Mouse (Mus musculus): ENCODE measurements at regions not wholly inside any gene's neighbourhood (a gene's known extent, or its start where the extent isn't known, plus 50 kb on each side); places are given as distances from the start of the nearest gene placed in this dataset.

GRCm38 (mm10) chr12:71725713-71726336 lies 105.1 kb upstream of the Daam1 start:
- H3K27me3 ChIP-seq (ENCODE audit: control insufficient read depth, insufficient read depth, low read length) = no peaks in the 10 kb centered on the region
- H3K9ac ChIP-seq (ENCODE audit: low read length) = no peak overlapping the region
- peak overlapping the region; percentile 28 for H3K27ac ChIP-seq (ENCODE audit: low read length)
- no peak overlapping the region; the same call in 1 of the 2 replicates for H3K4me2 ChIP-seq (ENCODE audit: low read depth, low read length)
- H3K9me3 ChIP-seq (replicated peaks; ENCODE audit: control insufficient read depth, low read length) = no peaks in the 10 kb centered on the region
- no peaks in the 10 kb centered on the region; the same call in 1 of the 2 replicates for H3K4me1 ChIP-seq (ENCODE audit: control insufficient read depth, insufficient read depth, low read length)
- 30% methylated on average over 4 of the region's 4 CpGs for WGBS
- H3K4me3 ChIP-seq (replicated peaks; ENCODE audit: low read length) = no peak overlapping the region
- no peaks in the 10 kb centered on the region for H3K36me3 ChIP-seq (ENCODE audit: control insufficient read depth, insufficient read depth, low read length)
- no peak for ATAC-seq (ENCODE audit: insufficient read depth, low FRiP score)

DNA sequence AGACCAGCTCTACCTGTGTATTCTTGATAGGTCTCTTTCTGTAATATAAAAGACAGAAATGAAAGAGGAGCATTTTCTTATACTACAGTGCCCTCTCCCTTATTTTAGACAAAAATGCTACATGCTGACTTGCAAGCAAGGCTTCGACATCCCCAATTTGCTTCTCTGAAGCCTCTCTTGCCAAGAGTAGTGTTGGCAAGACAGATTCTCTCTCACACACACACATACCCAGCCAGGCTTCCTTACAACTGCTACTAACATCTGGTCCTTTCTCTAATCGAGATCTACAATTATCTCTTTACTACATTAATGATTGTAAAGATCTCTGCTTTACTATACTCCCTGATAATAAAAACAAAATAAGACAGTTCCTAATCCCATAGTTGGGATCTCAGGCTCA lies 87.5 kb upstream of the Daam1 start:
- Histone ChIP-seq H3K9me3 (replicated peaks; ENCODE audit: control insufficient read depth, low read length) (no peaks in the 10 kb centered on the region), H3K4me3 (replicated peaks; ENCODE audit: low read length) (no peak overlapping the region), H3K9ac (ENCODE audit: low read length) (no peak overlapping the region), H3K36me3 (ENCODE audit: control insufficient read depth, insufficient read depth, low read length) (no peaks in the 10 kb centered on the region), H3K27me3 (ENCODE audit: control insufficient read depth, insufficient read depth, low read length) (no peaks in the 10 kb centered on the region), H3K4me1 (ENCODE audit: control insufficient read depth, insufficient read depth, low read length) (no peaks in the 10 kb centered on the region; the same call in 1 of the 2 replicates), H3K4me2 (ENCODE audit: low read depth, low read length) (no peak overlapping the region), H3K27ac (ENCODE audit: low read length) (no peak overlapping the region)
- ATAC-seq (ENCODE audit: insufficient read depth, low FRiP score) = no peak
- WGBS = 61% methylated on average over 2 of the region's 2 CpGs

GRCm38 (mm10) chr12:71746011-71746410 lies 84.9 kb upstream of the Daam1 start:
- Histone ChIP-seq H3K9me3 (replicated peaks; ENCODE audit: control insufficient read depth, low read length) (no peaks in the 10 kb centered on the region), H3K4me2 (ENCODE audit: low read depth, low read length) (no peak overlapping the region), H3K27ac (ENCODE audit: low read length) (no peak overlapping the region; the same call in 1 of the 2 replicates), H3K27me3 (ENCODE audit: control insufficient read depth, insufficient read depth, low read length) (no peaks in the 10 kb centered on the region), H3K36me3 (ENCODE audit: control insufficient read depth, insufficient read depth, low read length) (no peaks in the 10 kb centered on the region), H3K9ac (ENCODE audit: low read length) (no peak overlapping the region), H3K4me3 (replicated peaks; ENCODE audit: low read length) (no peak overlapping the region), H3K4me1 (ENCODE audit: control insufficient read depth, insufficient read depth, low read length) (peaks cover 5% of the 10 kb centered on the region; the same call in 1 of the 2 replicates)
- no peak for ATAC-seq (ENCODE audit: insufficient read depth, low FRiP score)
- 53% methylated on average over 6 of the region's 6 CpGs for WGBS

GRCm38 (mm10) chr12:71747386-71747785 lies 83.5 kb upstream of the Daam1 start:
- Histone ChIP-seq H3K9ac (ENCODE audit: low read length) (no peak overlapping the region; the same call in 1 of the 2 replicates), H3K27ac (ENCODE audit: low read length) (peak overlapping the region; percentile 88), H3K4me3 (replicated peaks; ENCODE audit: low read length) (no peak overlapping the region), H3K4me2 (ENCODE audit: low read depth, low read length) (0 out of 2 replicates have a peak overlapping the region, but pooled peaks have one; percentile 7), H3K27me3 (ENCODE audit: control insufficient read depth, insufficient read depth, low read length) (no peaks in the 10 kb centered on the region), H3K4me1 (ENCODE audit: control insufficient read depth, insufficient read depth, low read length) (peaks cover 5% of the 10 kb centered on the region; the same call in 1 of the 2 replicates), H3K36me3 (ENCODE audit: control insufficient read depth, insufficient read depth, low read length) (no peaks in the 10 kb centered on the region), H3K9me3 (replicated peaks; ENCODE audit: control insufficient read depth, low read length) (no peaks in the 10 kb centered on the region)
- 80% methylated on average over 10 of the region's 10 CpGs for WGBS
- ATAC-seq (ENCODE audit: insufficient read depth, low FRiP score) = no peak

- peak overlapping the region; percentile 34 for H3K4me2 ChIP-seq (ENCODE audit: low read depth, low read length)
- ATAC-seq (ENCODE audit: insufficient read depth, low FRiP score) = peak; percentile 81
- 30% methylated on average over 14 of the region's 14 CpGs for WGBS
Observed at GRCm38 (mm10) chr12:71747831-71748368, 83.0 kb upstream of the Daam1 start.

DNA sequence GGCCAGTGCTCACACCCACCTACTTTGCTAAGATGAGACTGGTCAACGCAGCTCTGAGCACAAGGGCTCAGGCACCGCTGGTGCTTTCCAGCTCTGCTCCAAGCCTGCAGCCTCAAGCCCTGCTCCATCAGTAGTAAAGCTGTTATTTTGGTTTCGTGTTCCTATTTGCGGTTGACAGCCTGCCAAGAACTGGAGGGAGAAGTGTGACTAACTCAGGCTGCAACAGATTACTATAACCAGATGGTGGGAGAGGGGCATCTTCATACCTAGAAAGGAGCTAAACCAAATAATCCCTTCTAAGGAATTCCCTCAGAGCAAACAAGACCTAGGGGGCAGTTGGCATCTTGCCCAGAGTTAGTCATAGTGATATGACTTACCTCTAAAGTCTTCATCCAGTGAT lies 82.1 kb upstream of the Daam1 start:
- WGBS = 27% methylated on average over 4 of the region's 4 CpGs

More at GRCm38 (mm10) chr12:71747831-71748368, 83.0 kb upstream of the Daam1 start:
- Histone ChIP-seq H3K4me3 (replicated peaks; ENCODE audit: low read length) (no peak overlapping the region), H3K4me1 (ENCODE audit: control insufficient read depth, insufficient read depth, low read length) (peaks cover 5% of the 10 kb centered on the region; the same call in 1 of the 2 replicates), H3K9me3 (replicated peaks; ENCODE audit: control insufficient read depth, low read length) (no peaks in the 10 kb centered on the region), H3K27ac (ENCODE audit: low read length) (peak overlapping the region; percentile 88), H3K9ac (ENCODE audit: low read length) (peak overlapping the region; percentile 15; the same call in 1 of the 2 replicates), H3K27me3 (ENCODE audit: control insufficient read depth, insufficient read depth, low read length) (no peaks in the 10 kb centered on the region), H3K36me3 (ENCODE audit: control insufficient read depth, insufficient read depth, low read length) (no peaks in the 10 kb centered on the region)

GRCm38 (mm10) chr12:71749668-71750067 lies 81.2 kb upstream of the Daam1 start:
- H3K27me3 ChIP-seq (ENCODE audit: control insufficient read depth, insufficient read depth, low read length) = no peaks in the 10 kb centered on the region
- H3K9ac ChIP-seq (ENCODE audit: low read length) = no peak overlapping the region
- ATAC-seq (ENCODE audit: insufficient read depth, low FRiP score) = no peak
- H3K4me3 ChIP-seq (replicated peaks; ENCODE audit: low read length) = no peak overlapping the region
- no peaks in the 10 kb centered on the region for H3K36me3 ChIP-seq (ENCODE audit: control insufficient read depth, insufficient read depth, low read length)
- H3K27ac ChIP-seq (ENCODE audit: low read length) = peak overlapping the region; percentile 88; the same call in 1 of the 2 replicates
- WGBS = 85% methylated on average over 2 of the region's 2 CpGs
- no peak overlapping the region for H3K4me2 ChIP-seq (ENCODE audit: low read depth, low read length)
- H3K4me1 ChIP-seq (ENCODE audit: control insufficient read depth, insufficient read depth, low read length) = peaks cover 5% of the 10 kb centered on the region; the same call in 1 of the 2 replicates
- H3K9me3 ChIP-seq (replicated peaks; ENCODE audit: control insufficient read depth, low read length) = no peaks in the 10 kb centered on the region

More for the DNA sequence above, 82.1 kb upstream of the Daam1 start:
- H3K9ac ChIP-seq (ENCODE audit: low read length) = peak overlapping the region; percentile 28; the same call in 1 of the 2 replicates
- ATAC-seq (ENCODE audit: insufficient read depth, low FRiP score) = peak; percentile 77
- no peak overlapping the region for H3K4me3 ChIP-seq (replicated peaks; ENCODE audit: low read length)
- H3K27me3 ChIP-seq (ENCODE audit: control insufficient read depth, insufficient read depth, low read length) = no peaks in the 10 kb centered on the region
- peak overlapping the region; percentile 34 for H3K4me2 ChIP-seq (ENCODE audit: low read depth, low read length)
- H3K27ac ChIP-seq (ENCODE audit: low read length) = peak overlapping the region; percentile 88
- no peaks in the 10 kb centered on the region for H3K36me3 ChIP-seq (ENCODE audit: control insufficient read depth, insufficient read depth, low read length)
- peaks cover 5% of the 10 kb centered on the region; the same call in 1 of the 2 replicates for H3K4me1 ChIP-seq (ENCODE audit: control insufficient read depth, insufficient read depth, low read length)
- no peaks in the 10 kb centered on the region for H3K9me3 ChIP-seq (replicated peaks; ENCODE audit: control insufficient read depth, low read length)

DNA sequence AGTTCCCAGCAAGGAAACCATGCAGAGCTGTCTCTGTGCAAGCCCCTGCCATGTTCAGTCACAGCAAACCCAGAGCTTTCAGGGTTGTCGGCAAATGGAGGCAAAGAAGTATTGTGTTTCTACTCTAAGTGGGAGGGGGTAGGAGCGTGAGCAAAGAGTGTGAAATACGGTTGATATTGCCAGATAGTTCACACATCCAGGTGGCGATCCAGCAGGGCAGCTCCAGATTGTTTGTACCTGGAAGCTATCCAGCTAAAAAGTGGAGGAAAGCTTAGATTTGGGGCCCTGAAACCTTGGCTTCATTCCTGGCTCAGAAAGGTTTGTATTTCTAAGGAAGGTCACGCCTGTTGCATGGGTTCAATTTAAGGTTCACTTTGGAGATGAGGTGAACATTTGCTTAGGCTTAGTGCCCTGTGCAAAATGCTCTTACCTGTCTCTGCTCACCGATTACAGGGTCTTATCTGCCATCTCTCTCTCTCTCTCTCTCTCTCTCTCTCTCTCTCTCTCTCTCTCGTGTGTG lies 78.1 kb upstream of the Daam1 start:
- WGBS = 39% methylated on average over 7 of the region's 7 CpGs
- H3K4me3 ChIP-seq (replicated peaks; ENCODE audit: low read length) = no peak overlapping the region
- no peaks in the 10 kb centered on the region for H3K9me3 ChIP-seq (replicated peaks; ENCODE audit: control insufficient read depth, low read length)

DNA sequence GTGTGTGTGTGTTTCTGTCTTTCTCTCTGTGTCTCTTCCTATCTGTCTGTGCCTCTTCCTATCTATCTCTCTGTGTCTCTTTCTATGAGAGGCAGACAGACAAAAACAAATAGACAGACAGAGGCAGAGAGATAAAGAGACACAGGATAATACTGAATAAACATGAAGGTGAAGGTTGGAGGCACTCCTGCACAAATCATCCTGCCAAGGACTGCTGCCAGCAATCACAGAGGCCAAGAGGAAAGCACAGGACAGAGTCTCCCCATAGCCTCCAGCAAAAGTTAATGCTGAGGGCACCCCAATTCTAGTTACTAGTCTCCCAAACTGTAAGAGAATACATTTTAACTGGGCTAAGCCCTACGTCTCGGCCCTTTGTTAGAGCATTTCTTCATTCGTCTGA lies 77.6 kb upstream of the Daam1 start:
- WGBS = 77% methylated on average over 3 of the region's 3 CpGs
- no peak for ATAC-seq (ENCODE audit: insufficient read depth, low FRiP score)
- Histone ChIP-seq H3K27me3 (ENCODE audit: control insufficient read depth, insufficient read depth, low read length) (no peaks in the 10 kb centered on the region), H3K4me1 (ENCODE audit: control insufficient read depth, insufficient read depth, low read length) (peaks cover 5% of the 10 kb centered on the region; the same call in 1 of the 2 replicates), H3K4me3 (replicated peaks; ENCODE audit: low read length) (no peak overlapping the region), H3K27ac (ENCODE audit: low read length) (no peak overlapping the region), H3K36me3 (ENCODE audit: control insufficient read depth, insufficient read depth, low read length) (no peaks in the 10 kb centered on the region), H3K9me3 (replicated peaks; ENCODE audit: control insufficient read depth, low read length) (no peaks in the 10 kb centered on the region), H3K9ac (ENCODE audit: low read length) (no peak overlapping the region), H3K4me2 (ENCODE audit: low read depth, low read length) (no peak overlapping the region)

More for the DNA sequence above, 78.1 kb upstream of the Daam1 start:
- ATAC-seq (ENCODE audit: insufficient read depth, low FRiP score) = no peak
- Histone ChIP-seq H3K4me2 (ENCODE audit: low read depth, low read length) (no peak overlapping the region), H3K27ac (ENCODE audit: low read length) (no peak overlapping the region), H3K36me3 (ENCODE audit: control insufficient read depth, insufficient read depth, low read length) (no peaks in the 10 kb centered on the region), H3K9ac (ENCODE audit: low read length) (no peak overlapping the region), H3K4me1 (ENCODE audit: control insufficient read depth, insufficient read depth, low read length) (peaks cover 5% of the 10 kb centered on the region; the same call in 1 of the 2 replicates), H3K27me3 (ENCODE audit: control insufficient read depth, insufficient read depth, low read length) (no peaks in the 10 kb centered on the region)
